Mouse (Mus musculus) Patski (cell line): ENCODE data around the gene 4931400O07Rik. TPM values are rescaled to one million over a fixed set of nuclear protein-coding genes. Genes with fewer than 3 reads are reported as not detected.

ENCODE experiments used
- ATAC-seq: fragments of 100-300 bp; one replicate; pipeline ENCODE4 v1.8.0; 2021
- CTCF ChIA-PET: fragments of 350-600 bp; sonication (Branson Sonifier 250); formaldehyde crosslinking; loops from one replicate; lab custom pipeline; 2022; ENCODE audit warnings: inconsistent platforms; lab: Charles Lee
- POLR2A ChIA-PET: fragments of 350-600 bp; sonication (Branson Sonifier 250); formaldehyde crosslinking; loops from one replicate; lab custom pipeline; 2022; ENCODE audit warnings: antibody characterized with exemption, inconsistent platforms; lab: Charles Lee
- DNase-seq: peaks from one replicate; pipeline ENCODE4 v3.0.0-alpha.2; 2011; ENCODE audit warnings: low read depth, low spot score
- H3K27me3 ChIP-seq: fragments of 371-371 bp; one replicate; pipeline ENCODE4 v1.5.1; 2021
- CTCF ChIP-seq: fragments of 100-300 bp; IDR thresholded peaks from one replicate; pipeline ENCODE4 v1.5.1; 2021
- in situ Hi-C: fragments of 300-500 bp; cut with MboI; formaldehyde crosslinking; loops from 3 replicates; pipeline ENCODE4 v1.11.1; 2018; ENCODE audit warnings: low pct_unique_long_range_greater_than_20kb, mixed read lengths
- polyA plus RNA-seq: library from polyadenylated mRNA; unstranded; gene quantifications from one replicate; pipeline ENCODE4 v1.2.3, GENCODE M21; 2021

4931400O07Rik gene
- polyA plus RNA-seq, result not detected

DNA sequence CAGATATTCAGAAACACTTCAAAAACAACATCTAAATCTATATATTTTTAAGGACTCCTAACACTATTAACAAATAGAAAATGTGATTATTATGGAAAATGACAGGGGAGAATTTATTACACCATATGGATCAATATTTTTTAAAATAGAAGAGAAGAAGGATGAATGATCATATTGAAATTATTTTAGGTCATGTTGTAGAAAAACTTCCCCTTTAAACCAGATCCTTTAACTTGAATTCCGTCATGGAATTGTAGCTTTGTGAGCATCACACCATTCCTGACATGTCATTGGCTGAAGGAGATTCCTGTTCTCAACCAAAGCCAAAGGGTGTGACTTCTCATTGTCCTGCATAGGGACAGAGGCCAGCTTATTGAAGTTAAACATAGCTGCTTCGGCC, at the start of gene 4931400O07Rik:
4931400O07Rik (plus strand) TSS at position 301 of the 400 bp plus-strand sequence.
- in situ Hi-C loops, result no loop called here
- no peak for ATAC-seq
- no peak for TF ChIP-seq CTCF
- H3K27me3 ChIP-seq, result peaks cover 43% of the 10 kb centered on the region
- CTCF ChIA-PET, result no interaction called here
- no peak for DNase-seq
- POLR2A ChIA-PET, result no interaction called here

Other genes with a start within 250 kb of the 4931400O07Rik start
- not detected for gene 4933402E13Rik, start 184.5 kb upstream of the 4931400O07Rik start, polyA plus RNA-seq